Mouse (Mus musculus): ENCODE measurements around the gene Hist1h1e. TPM values are rescaled to one million over a fixed set of nuclear protein-coding genes. Genes with fewer than 3 reads are reported as not detected.
"Not testable (repeated sequence)": the region's sequence is repeated elsewhere in the genome, so short reads cannot be mapped to it uniquely, and the experiment has no call there.

Gene Hist1h1e
- polyA plus RNA-seq, 1 experiment = 2.9 TPM

GRCm38 (mm10) chr13:23572218-23573033 lies 49.9 kb downstream of the Hist1h1e start:
- no peak for DNase-seq (ENCODE audit: low read depth in 1 of 2, low spot score in 2 of 2)
- 32% methylated on average over 2 of the region's 2 CpGs for WGBS
- H3K4me3 ChIP-seq (ENCODE audit: extremely low read depth, insufficient read depth, insufficient read length) = peak overlapping the region; percentile 30; the same call in 1 of the 2 replicates
- H3K27ac ChIP-seq (ENCODE audit: insufficient read depth, low read length) = no peak overlapping the region
- no peaks in the 10 kb centered on the region for H3K27me3 ChIP-seq (ENCODE audit: control insufficient read depth, insufficient read depth, low read length)
- no peaks in the 10 kb centered on the region for H3K36me3 ChIP-seq (ENCODE audit: control insufficient read depth, insufficient read depth, low read length)
- TF ChIP-seq CTCF (IDR thresholded peaks at IDR 0.05; ENCODE audit: extremely low read depth, insufficient read depth, insufficient read length, insufficient replicate concordance) = no peak
- TF ChIP-seq POLR2A (IDR thresholded peaks at IDR 0.05; ENCODE audit: low read depth, low read length) = no peak
- peaks cover 2% of the 10 kb centered on the region; the same call in 1 of the 2 replicates for H3K4me1 ChIP-seq (ENCODE audit: control insufficient read depth, insufficient read depth, insufficient read length)

- H3K4me1 ChIP-seq (ENCODE audit: control insufficient read depth, insufficient read depth, insufficient read length); DNase-seq (ENCODE audit: low read depth in 1 of 2, low spot score in 2 of 2); H3K27me3 ChIP-seq (ENCODE audit: control insufficient read depth, insufficient read depth, low read length); H3K36me3 ChIP-seq (ENCODE audit: control insufficient read depth, insufficient read depth, low read length): not testable (repeated sequence)
- peak overlapping the region; percentile 54 for H3K4me3 ChIP-seq (ENCODE audit: extremely low read depth, insufficient read depth, insufficient read length)
- WGBS = under 1% methylated on average over 17 of the region's 34 CpGs
- H3K27ac ChIP-seq (ENCODE audit: insufficient read depth, low read length) = peak overlapping the region; percentile 92
Measured at GRCm38 (mm10) chr13:23571504-23572217, 50.7 kb downstream of the Hist1h1e start.

- Histone ChIP-seq H3K27me3 (ENCODE audit: control insufficient read depth, insufficient read depth, low read length) (no peaks in the 10 kb centered on the region), H3K4me3 (ENCODE audit: extremely low read depth, insufficient read depth, insufficient read length) (peak within 1 kb of the TSS; percentile 61), H3K4me1 (ENCODE audit: control insufficient read depth, insufficient read depth, insufficient read length) (no peaks in the 10 kb centered on the region), H3K27ac (ENCODE audit: insufficient read depth, low read length) (peak within 1 kb of the TSS; percentile 99), H3K36me3 (ENCODE audit: control insufficient read depth, insufficient read depth, low read length) (no peaks in the 10 kb centered on the region)
- TF ChIP-seq POLR2A (IDR thresholded peaks at IDR 0.05; ENCODE audit: low read depth, low read length) (no peak; the same call in 1 of the 2 replicates), CTCF (IDR thresholded peaks at IDR 0.05; ENCODE audit: extremely low read depth, insufficient read depth, insufficient read length, insufficient replicate concordance) (no peak)
- peak; percentile 48 to 91 for DNase-seq (ENCODE audit: low read depth in 1 of 2, low spot score in 2 of 2)
- WGBS = under 1% methylated on average over 18 of the region's 18 CpGs
Measured at GRCm38 (mm10) chr13:23571022-23571503, 51.3 kb downstream of the Hist1h1e start, which contains the start of the genes Hist1h2ae and Hist1h2bg. TSS of gene Hist1h2ae (minus strand) at chr13:23571220. TSS of gene Hist1h2bg (plus strand) at chr13:23571396.

Other genes with a start within 250 kb of the Hist1h1e start
- gene Abt1, start 198.7 kb downstream of the Hist1h1e start, polyA plus RNA-seq (2012; rRNA removed) = 1.8 TPM in 2 replicates
- gene Btn1a1, start 156.7 kb downstream of the Hist1h1e start, polyA plus RNA-seq (2012; rRNA removed) = 0.19 and 0.56 TPM in 2 replicates
- gene Btn2a2, start 133.7 kb downstream of the Hist1h1e start, polyA plus RNA-seq (2012; rRNA removed) = 0.04 TPM in 1 of 2 replicates, not detected in the other
- gene Hist1h4h, start 91.5 kb downstream of the Hist1h1e start, polyA plus RNA-seq (2012; rRNA removed) = 26.5 and 53.6 TPM in 2 replicates
- gene Hist1h2af, start 88.7 kb downstream of the Hist1h1e start, polyA plus RNA-seq (2012; rRNA removed) = 733 and 772 TPM in 2 replicates
- 34.4 and 52.1 TPM in 2 replicates for gene Hist1h3g, start 87.1 kb downstream of the Hist1h1e start, polyA plus RNA-seq (2012; rRNA removed)
- gene Hist1h2bh, start 79.2 kb downstream of the Hist1h1e start, polyA plus RNA-seq (2012; rRNA removed) = 4.9 and 8.4 TPM in 2 replicates
- gene Hist1h3f, start 78.5 kb downstream of the Hist1h1e start, polyA plus RNA-seq (2012; rRNA removed) = 10.2 and 16.1 TPM in 2 replicates
- gene Hist1h4f, start 70.9 kb downstream of the Hist1h1e start, polyA plus RNA-seq (2012; rRNA removed) = 24.8 and 33.8 TPM in 2 replicates
- gene Hist1h1d, start 69.3 kb downstream of the Hist1h1e start, polyA plus RNA-seq (2012; rRNA removed) = 0.30 and 0.39 TPM in 2 replicates
- gene Hist1h3e, start 60.2 kb downstream of the Hist1h1e start, polyA plus RNA-seq (2012; rRNA removed) = 36.8 and 50.5 TPM in 2 replicates
- 15.5 and 23.4 TPM in 2 replicates for gene Hist1h2ae, start 51.3 kb downstream of the Hist1h1e start, polyA plus RNA-seq (2012; rRNA removed)
- 57.5 and 66.9 TPM in 2 replicates for gene Hist1h2bg, start 51.2 kb downstream of the Hist1h1e start, polyA plus RNA-seq (2012; rRNA removed)
- 26.2 and 28.3 TPM in 2 replicates for gene Hist1h2bf, start 48.4 kb downstream of the Hist1h1e start, polyA plus RNA-seq (2012; rRNA removed)
- 12.2 and 23.2 TPM in 2 replicates for gene Hist1h2ad, start 48.2 kb downstream of the Hist1h1e start, polyA plus RNA-seq (2012; rRNA removed)
- 20.9 and 27.9 TPM in 2 replicates for gene Hist1h3d, start 46.8 kb downstream of the Hist1h1e start, polyA plus RNA-seq (2012; rRNA removed)
- gene Hist1h4d, start 41.0 kb downstream of the Hist1h1e start, polyA plus RNA-seq (2012; rRNA removed) = 19.1 and 20.9 TPM in 2 replicates
- gene Hist1h2be, start 1.4 kb downstream of the Hist1h1e start, polyA plus RNA-seq (2012; rRNA removed) = 2.8 and 3.8 TPM in 2 replicates
- gene Hist1h2ac, start 61.4 kb upstream of the Hist1h1e start, polyA plus RNA-seq (2012; rRNA removed) = 1.2 and 2.0 TPM in 2 replicates
- 41.8 and 44.4 TPM in 2 replicates for gene Hist1h2bc, start 61.6 kb upstream of the Hist1h1e start, polyA plus RNA-seq (2012; rRNA removed)
- not detected in 2 replicates for gene Hist1h1t, start 73.3 kb upstream of the Hist1h1e start, polyA plus RNA-seq (2012; rRNA removed)
- 20.0 and 33.6 TPM in 2 replicates for gene Hist1h4c, start 75.9 kb upstream of the Hist1h1e start, polyA plus RNA-seq (2012; rRNA removed)
- gene Hfe, start 88.3 kb upstream of the Hist1h1e start, polyA plus RNA-seq (2012; rRNA removed) = 20.7 and 26.1 TPM in 2 replicates
- gene Hist1h1c, start 116.2 kb upstream of the Hist1h1e start, polyA plus RNA-seq (2012; rRNA removed) = 20.9 and 25.5 TPM in 2 replicates
- gene Hist1h3c, start 123.0 kb upstream of the Hist1h1e start, polyA plus RNA-seq (2012; rRNA removed) = 35.9 and 50.3 TPM in 2 replicates
- 23.7 and 32.9 TPM in 2 replicates for gene Hist1h2bb, start 124.2 kb upstream of the Hist1h1e start, polyA plus RNA-seq (2012; rRNA removed)
- gene Hist1h2ab, start 128.6 kb upstream of the Hist1h1e start, polyA plus RNA-seq (2012; rRNA removed) = 28.4 and 40.3 TPM in 2 replicates
- 54.9 and 68.9 TPM in 2 replicates for gene Hist1h3b, start 129.7 kb upstream of the Hist1h1e start, polyA plus RNA-seq (2012; rRNA removed)
- gene Hist1h4b, start 134.5 kb upstream of the Hist1h1e start, polyA plus RNA-seq (2012; rRNA removed) = 19.0 and 27.4 TPM in 2 replicates
- gene Hist1h4a, start 138.7 kb upstream of the Hist1h1e start, polyA plus RNA-seq (2012; rRNA removed) = 16.1 and 29.5 TPM in 2 replicates
- 38.4 and 54.1 TPM in 2 replicates for gene Hist1h3a, start 139.8 kb upstream of the Hist1h1e start, polyA plus RNA-seq (2012; rRNA removed)
- gene Hist1h1a, start 141.1 kb upstream of the Hist1h1e start, polyA plus RNA-seq (2012; rRNA removed) = 1.3 and 1.5 TPM in 2 replicates
- gene Trim38, start 147.4 kb upstream of the Hist1h1e start, polyA plus RNA-seq (2012; rRNA removed) = not detected in 2 replicates
- not detected in 2 replicates for gene Slc17a2, start 184.4 kb upstream of the Hist1h1e start, polyA plus RNA-seq (2012; rRNA removed)
- gene Slc17a3, start 216.9 kb upstream of the Hist1h1e start, polyA plus RNA-seq (2012; rRNA removed) = 0.06 TPM in 1 of 2 replicates, not detected in the other
- 0.11 TPM in 1 of 2 replicates, not detected in the other for gene Slc17a1, start 245.2 kb upstream of the Hist1h1e start, polyA plus RNA-seq (2012; rRNA removed)